Mouse (Mus musculus) heart, embryonic 13.5 days (tissue): Measurements from ENCODE around the gene Pvr. TPM values are rescaled to one million over a fixed set of nuclear protein-coding genes. Genes with fewer than 3 reads are reported as not detected.

ENCODE experiments used
- ATAC-seq: fragments of 200-750 bp; cut with Nextera tagmentation; 2 replicates; pipeline ENCODE4 v1.8.0; 2017; ENCODE audit warnings: moderate TSS enrichment; ENCODE audit not compliant: insufficient number of reproducible peaks, low FRiP score, low TSS enrichment; ENCODE audit errors: extremely low read depth
- H3K27ac ChIP-seq: fragments of 300-500 bp; sonication (generic); replicated peaks from 2 replicates; pipeline ENCODE4 v1.5.1; 2015; ENCODE audit warnings: moderate library complexity, mild to moderate bottlenecking, inconsistent platforms
- H3K27me3 ChIP-seq: fragments of 300-500 bp; sonication (generic); replicated peaks from 2 replicates; pipeline ENCODE4 v1.6.1; 2015; ENCODE audit warnings: mild to moderate bottlenecking, inconsistent platforms
- H3K36me3 ChIP-seq: fragments of 300-500 bp; sonication (generic); 2 replicates; pipeline ENCODE4 v1.6.1; 2015; ENCODE audit warnings: mild to moderate bottlenecking, inconsistent platforms
- H3K4me1 ChIP-seq: fragments of 300-500 bp; sonication (generic); 2 replicates; pipeline ENCODE4 v1.6.1; 2015; ENCODE audit warnings: inconsistent platforms
- H3K4me2 ChIP-seq: fragments of 300-500 bp; sonication (generic); 2 replicates; pipeline ENCODE4 v1.6.1; 2015; ENCODE audit warnings: inconsistent platforms, mild to moderate bottlenecking, moderate library complexity
- H3K4me3 ChIP-seq: fragments of 300-500 bp; sonication (generic); 2 replicates; pipeline ENCODE4 v1.5.1; 2015; ENCODE audit warnings: moderate library complexity, mild to moderate bottlenecking, inconsistent platforms
- H3K9ac ChIP-seq: fragments of 300-500 bp; sonication (generic); 2 replicates; pipeline ENCODE4 v1.6.1; 2015; ENCODE audit warnings: inconsistent platforms, mild to moderate bottlenecking, moderate library complexity
- H3K9me3 ChIP-seq: fragments of 300-500 bp; sonication (generic); 2 replicates; pipeline ENCODE4 v1.6.1; 2016; ENCODE audit warnings: inconsistent platforms
- WGBS: fragments of 180-500 bp; shearing (Covaris S2); methylation state at CpG from one replicate; pipeline ENCODE4 v1.1.7; 2015; ENCODE audit warnings: mixed read lengths; 5-methylcytosine and 5-hydroxymethylcytosine counted together
- polyA plus RNA-seq: library from polyadenylated mRNA; unstranded; fragments of >200 nt; fragmentation: Nextera tagmentation; extraction: Ambion mirVana; gene quantifications from 2 replicates; pipeline ENCODE4 v1.2.1, GENCODE M21; 2015

The Pvr gene
- polyA plus RNA-seq, 1 experiment from 2014 or later: 15.7 TPM

DNA sequence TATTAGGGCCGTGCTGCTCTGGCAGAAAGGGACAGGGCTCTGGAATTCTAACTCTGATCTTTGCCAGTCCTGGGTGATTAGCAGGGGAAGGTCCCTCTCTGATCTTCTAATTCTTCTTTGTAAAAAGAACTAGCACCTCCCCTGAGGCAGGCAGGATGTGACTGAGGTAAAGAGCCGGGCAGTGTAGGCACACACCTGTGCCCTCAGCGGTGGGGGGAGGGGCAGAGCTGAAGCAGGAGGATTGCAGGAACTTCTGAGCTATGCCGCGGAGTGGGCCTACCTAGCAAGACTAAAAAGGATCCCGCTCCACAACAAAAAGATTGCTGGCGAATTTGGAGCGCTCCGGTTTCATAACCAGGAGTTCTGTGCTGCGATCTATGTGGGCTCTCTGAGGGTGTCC lies 29.0 kb upstream of the Pvr start:
- WGBS: 53% methylated on average over 10 of the region's 10 CpGs
- no peaks in the 10 kb centered on the region for H3K36me3 ChIP-seq
- peak overlapping the region; percentile 31; the same call in 1 of the 2 replicates for H3K4me2 ChIP-seq
- H3K9me3 ChIP-seq: no peaks in the 10 kb centered on the region
- H3K27me3 ChIP-seq: peaks cover 4% of the 10 kb centered on the region; the same call in 1 of the 2 replicates
- H3K4me1 ChIP-seq: peaks cover 8% of the 10 kb centered on the region
- ATAC-seq: no peak
- H3K4me3 ChIP-seq: no peak overlapping the region
- no peak overlapping the region for H3K27ac ChIP-seq
- no peak overlapping the region for H3K9ac ChIP-seq

- Histone ChIP-seq H3K4me1 (peaks cover 8% of the 10 kb centered on the region), H3K4me2 (no peak overlapping the region), H3K36me3 (no peaks in the 10 kb centered on the region), H3K9ac (no peak overlapping the region), H3K27ac (no peak overlapping the region), H3K4me3 (no peak overlapping the region), H3K9me3 (no peaks in the 10 kb centered on the region), H3K27me3 (peaks cover 4% of the 10 kb centered on the region; the same call in 1 of the 2 replicates)
- no peak for ATAC-seq
- 58% methylated on average over 12 of the region's 12 CpGs for WGBS
Measured at GRCm38 (mm10) chr7:19948956-19949355, 28.0 kb upstream of the Pvr start.

DNA sequence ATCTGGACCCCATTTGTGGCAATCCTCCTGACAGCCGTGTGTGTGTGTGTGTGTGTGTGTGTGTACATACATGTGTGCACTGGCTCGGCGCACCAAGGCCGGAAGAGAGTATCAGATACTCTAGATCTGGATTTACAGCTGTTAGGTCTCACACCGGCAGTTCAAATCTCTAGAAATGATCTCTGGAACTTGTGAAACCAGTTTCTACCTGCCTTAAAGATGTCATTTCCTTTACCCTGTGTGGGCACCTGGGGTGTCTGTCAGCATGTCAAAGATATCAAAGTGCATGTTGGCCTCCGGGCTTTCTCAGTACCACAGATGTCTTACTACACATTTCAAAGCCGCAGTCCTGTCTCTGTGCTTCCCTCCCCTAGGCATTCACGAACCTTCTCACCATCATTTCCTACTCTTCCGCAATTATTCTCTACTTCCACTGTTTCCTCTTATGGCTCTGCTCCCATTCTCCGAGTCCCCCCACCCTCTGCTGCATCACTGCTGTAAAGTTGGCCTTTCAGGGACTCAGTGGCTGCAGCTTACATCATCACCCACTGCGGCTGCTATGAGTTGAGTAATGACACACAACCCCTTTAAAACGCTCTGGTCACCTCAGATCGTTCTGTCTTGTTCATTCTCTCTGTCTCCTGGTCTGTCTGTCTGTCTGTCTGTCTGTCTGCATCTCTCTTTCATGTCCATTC lies 25.0 kb upstream of the Pvr start:
- Histone ChIP-seq H3K27me3 (peaks cover 4% of the 10 kb centered on the region; the same call in 1 of the 2 replicates), H3K4me2 (no peak overlapping the region), H3K9me3 (no peaks in the 10 kb centered on the region), H3K27ac (no peak overlapping the region), H3K36me3 (no peaks in the 10 kb centered on the region), H3K4me3 (no peak overlapping the region), H3K9ac (no peak overlapping the region), H3K4me1 (peaks cover 11% of the 10 kb centered on the region)
- no peak for ATAC-seq
- WGBS: 73% methylated on average over 13 of the region's 13 CpGs

DNA sequence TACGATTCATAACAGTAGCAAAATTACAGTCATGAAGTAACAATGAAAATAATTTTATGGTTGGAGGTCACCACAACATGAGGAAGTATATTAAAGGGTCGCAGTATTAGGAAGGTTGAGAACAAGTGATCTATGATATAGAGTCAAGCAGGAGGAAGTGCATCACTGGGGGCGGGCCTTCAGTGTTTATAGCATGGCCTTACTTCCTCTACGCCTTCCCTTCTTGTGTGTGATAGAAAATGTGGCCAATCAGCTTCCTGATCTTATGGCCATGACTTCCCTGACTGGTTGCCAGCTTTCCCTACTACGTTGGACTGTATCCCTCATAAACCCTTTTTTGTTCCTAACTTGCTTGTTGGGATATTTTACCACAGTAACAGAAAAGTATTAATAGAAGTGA lies 24.2 kb upstream of the Pvr start:
- no peak overlapping the region for H3K4me2 ChIP-seq
- no peak overlapping the region for H3K4me3 ChIP-seq
- H3K27me3 ChIP-seq: peaks cover 4% of the 10 kb centered on the region; the same call in 1 of the 2 replicates
- H3K4me1 ChIP-seq: peaks cover 12% of the 10 kb centered on the region
- WGBS: 75% methylated on average over 5 of the region's 5 CpGs
- no peak overlapping the region for H3K27ac ChIP-seq
- no peak for ATAC-seq
- no peaks in the 10 kb centered on the region for H3K36me3 ChIP-seq
- no peaks in the 10 kb centered on the region for H3K9me3 ChIP-seq
- no peak overlapping the region for H3K9ac ChIP-seq

GRCm38 (mm10) chr7:19944709-19945108 lies 23.7 kb upstream of the Pvr start:
- no peak overlapping the region for H3K4me3 ChIP-seq
- WGBS: 83% methylated on average over 8 of the region's 8 CpGs
- no peak overlapping the region for H3K27ac ChIP-seq
- no peaks in the 10 kb centered on the region for H3K9me3 ChIP-seq
- peaks cover 4% of the 10 kb centered on the region; the same call in 1 of the 2 replicates for H3K27me3 ChIP-seq
- H3K36me3 ChIP-seq: no peaks in the 10 kb centered on the region
- no peak for ATAC-seq
- no peak overlapping the region for H3K4me2 ChIP-seq
- H3K9ac ChIP-seq: no peak overlapping the region
- H3K4me1 ChIP-seq: peaks cover 14% of the 10 kb centered on the region

GRCm38 (mm10) chr7:19940256-19940655 lies 19.3 kb upstream of the Pvr start:
- Histone ChIP-seq H3K4me2 (peak overlapping the region; percentile 53), H3K27me3 (0 out of 2 replicates have a peak, but pooled peaks cover 3% of the 10 kb centered on the region), H3K36me3 (no peaks in the 10 kb centered on the region), H3K27ac (peak overlapping the region; percentile 84), H3K4me1 (peaks cover 38% of the 10 kb centered on the region), H3K9ac (peak overlapping the region; percentile 53), H3K4me3 (peak overlapping the region; percentile 21; the same call in 1 of the 2 replicates), H3K9me3 (no peaks in the 10 kb centered on the region)
- no peak for ATAC-seq
- WGBS: 7% methylated on average over 5 of the region's 6 CpGs

DNA sequence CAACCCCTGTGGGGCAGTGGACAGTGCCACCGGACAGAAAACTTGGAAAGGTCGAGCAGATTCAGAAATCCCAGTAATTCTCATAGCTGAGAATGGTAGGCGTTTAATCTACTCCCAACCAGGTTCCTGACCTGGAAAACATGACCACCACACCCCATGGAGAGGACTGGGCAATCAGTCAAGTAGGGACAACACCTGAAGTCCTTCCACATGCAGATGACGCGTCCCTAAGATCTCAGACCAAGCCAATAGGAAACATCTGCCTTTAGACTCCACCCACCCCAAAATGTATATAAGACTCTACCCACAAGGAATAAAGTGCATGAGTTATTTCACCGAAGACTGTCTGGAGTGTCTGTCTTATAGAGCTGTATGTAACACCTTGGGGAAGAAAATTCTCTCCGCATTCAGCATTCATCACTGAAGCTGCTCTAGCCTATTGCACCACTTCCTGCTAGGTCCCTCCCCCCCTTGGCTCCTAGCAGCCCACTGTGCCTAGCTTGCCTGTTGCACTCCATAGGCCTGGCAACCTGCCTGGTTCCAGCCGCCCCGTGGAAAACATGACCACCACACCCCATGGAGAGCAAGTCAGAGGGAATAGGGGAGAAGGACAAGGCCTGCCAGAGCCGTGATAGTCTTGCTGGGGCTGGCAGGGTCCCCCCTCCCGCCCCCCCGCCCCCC lies 18.7 kb upstream of the Pvr start:
- peak overlapping the region; percentile 21; the same call in 1 of the 2 replicates for H3K4me3 ChIP-seq
- H3K9me3 ChIP-seq: no peaks in the 10 kb centered on the region
- H3K27me3 ChIP-seq: 0 out of 2 replicates have a peak, but pooled peaks cover 3% of the 10 kb centered on the region
- ATAC-seq: peak; percentile 58; the same call in 1 of the 2 replicates
- no peaks in the 10 kb centered on the region for H3K36me3 ChIP-seq
- no peak overlapping the region for H3K9ac ChIP-seq
- peaks cover 43% of the 10 kb centered on the region for H3K4me1 ChIP-seq
- peak overlapping the region; percentile 53 for H3K4me2 ChIP-seq
- peak overlapping the region; percentile 84 for H3K27ac ChIP-seq
- 41% methylated on average over 10 of the region's 12 CpGs for WGBS

GRCm38 (mm10) chr7:19937229-19937821 lies 16.4 kb upstream of the Pvr start:
- H3K27me3 ChIP-seq: 0 out of 2 replicates have a peak, but pooled peaks cover 3% of the 10 kb centered on the region
- H3K4me3 ChIP-seq: no peak overlapping the region
- H3K36me3 ChIP-seq: no peaks in the 10 kb centered on the region
- peaks cover 64% of the 10 kb centered on the region for H3K4me1 ChIP-seq
- no peak for ATAC-seq
- H3K9ac ChIP-seq: no peak overlapping the region
- 73% methylated on average over 11 of the region's 11 CpGs for WGBS
- no peaks in the 10 kb centered on the region for H3K9me3 ChIP-seq
- H3K4me2 ChIP-seq: no peak overlapping the region
- H3K27ac ChIP-seq: no peak overlapping the region

- H3K36me3 ChIP-seq: no peaks in the 10 kb centered on the region
- no peak overlapping the region for H3K4me3 ChIP-seq
- peaks cover 69% of the 10 kb centered on the region for H3K4me1 ChIP-seq
- peak overlapping the region; percentile 28; the same call in 1 of the 2 replicates for H3K4me2 ChIP-seq
- 55% methylated on average over 6 of the region's 6 CpGs for WGBS
- no peaks in the 10 kb centered on the region for H3K9me3 ChIP-seq
- H3K9ac ChIP-seq: no peak overlapping the region
- 0 out of 2 replicates have a peak, but pooled peaks cover 13% of the 10 kb centered on the region for H3K27me3 ChIP-seq
- H3K27ac ChIP-seq: peak overlapping the region; percentile 65
- no peak for ATAC-seq
Measured at GRCm38 (mm10) chr7:19935961-19936360, 15.0 kb upstream of the Pvr start.

DNA sequence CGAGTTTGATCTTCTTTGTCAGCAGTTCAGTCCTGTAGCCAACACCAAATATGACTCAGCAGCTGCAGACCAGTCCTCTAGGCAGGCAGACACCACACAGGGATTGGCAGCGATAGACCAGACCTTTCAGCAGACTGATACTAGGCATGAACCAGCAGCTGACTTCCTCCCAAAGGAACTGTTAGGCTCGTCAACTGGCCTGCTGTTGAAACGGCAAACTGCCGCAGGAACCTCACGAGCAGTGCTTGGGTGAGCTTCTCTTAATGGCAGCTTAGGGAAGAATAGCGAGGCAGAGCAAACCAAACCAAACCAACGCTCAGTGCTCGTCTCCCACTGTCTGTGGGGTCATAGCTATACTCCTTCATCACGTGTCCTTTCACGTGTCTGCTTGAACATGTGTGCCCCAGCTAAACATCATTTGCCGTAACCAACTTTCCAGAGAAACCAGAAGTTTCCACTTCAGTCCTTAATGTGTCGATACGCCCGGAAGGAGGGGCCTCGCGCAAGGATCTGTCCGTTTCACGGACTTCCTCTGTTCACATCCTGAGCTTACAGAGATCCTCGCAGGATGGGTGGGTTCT lies 14.3 kb upstream of the Pvr start:
- H3K9ac ChIP-seq: no peak overlapping the region

More for the DNA sequence above, 14.3 kb upstream of the Pvr start:
- 50% methylated on average over 20 of the region's 20 CpGs for WGBS
- H3K27me3 ChIP-seq: 0 out of 2 replicates have a peak, but pooled peaks cover 13% of the 10 kb centered on the region
- peak overlapping the region; percentile 28 for H3K4me2 ChIP-seq
- H3K4me3 ChIP-seq: no peak overlapping the region
- H3K36me3 ChIP-seq: no peaks in the 10 kb centered on the region
- peaks cover 62% of the 10 kb centered on the region for H3K4me1 ChIP-seq
- H3K27ac ChIP-seq: peak overlapping the region; percentile 65
- ATAC-seq: no peak
- no peaks in the 10 kb centered on the region for H3K9me3 ChIP-seq
